Mouse (Mus musculus): ENCODE measurements around the gene Slc30a2. TPM values are rescaled to one million over a fixed set of nuclear protein-coding genes. Genes with fewer than 3 reads are reported as not detected.
"Not testable (repeated sequence)": the region's sequence is repeated elsewhere in the genome, so short reads cannot be mapped to it uniquely, and the experiment has no call there.

Gene Slc30a2
- polyA plus RNA-seq, 1 experiment from 2014 or later: 0.23 TPM

DNA sequence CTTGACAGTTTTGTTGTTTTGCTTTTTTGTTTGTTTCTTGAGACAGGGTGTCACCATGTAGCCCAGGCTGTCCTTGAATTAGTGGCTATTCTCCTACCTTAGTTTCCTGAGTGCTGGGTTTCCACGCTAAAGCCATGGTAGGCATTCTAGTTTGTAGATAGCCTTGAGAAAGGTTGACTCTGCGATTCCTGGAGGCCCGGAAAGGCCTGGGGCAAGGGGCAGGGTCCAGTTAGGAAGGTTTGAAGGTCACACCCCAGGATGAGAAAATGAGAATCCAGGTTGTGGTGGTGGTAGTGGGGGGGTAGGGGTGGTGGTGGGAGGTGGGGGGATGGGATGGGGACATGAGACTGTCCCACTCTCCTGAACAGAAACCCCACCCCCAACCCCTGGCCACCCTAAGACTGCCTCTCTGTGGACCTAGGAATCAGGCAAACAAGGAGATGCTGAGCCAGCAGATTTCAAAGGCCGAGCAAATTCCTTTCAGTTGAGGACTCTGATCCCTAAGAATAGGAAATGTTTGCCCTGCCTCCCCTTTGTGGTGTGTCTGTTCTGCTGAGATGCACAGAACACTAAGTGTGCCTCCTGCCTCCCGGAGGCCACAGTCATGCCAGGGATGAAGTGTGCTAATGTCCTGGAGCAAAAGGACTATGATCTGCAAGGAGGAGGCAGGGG is 16.0 kb upstream of the Slc30a2 start:
- no peaks in the 10 kb centered on the region for H3K4me1 ChIP-seq
- ATAC-seq (replicated peaks): no peak
- H3K4me2 ChIP-seq: no peak overlapping the region
- no peaks in the 10 kb centered on the region for H3K27me3 ChIP-seq (replicated peaks)
- H3K36me3 ChIP-seq (replicated peaks): no peaks in the 10 kb centered on the region
- no peak overlapping the region for H3K4me3 ChIP-seq
- no peaks in the 10 kb centered on the region for H3K9me3 ChIP-seq
- 71% methylated on average over 5 of the region's 5 CpGs for WGBS
- H3K27ac ChIP-seq: no peak overlapping the region
- no peak overlapping the region for H3K9ac ChIP-seq

DNA sequence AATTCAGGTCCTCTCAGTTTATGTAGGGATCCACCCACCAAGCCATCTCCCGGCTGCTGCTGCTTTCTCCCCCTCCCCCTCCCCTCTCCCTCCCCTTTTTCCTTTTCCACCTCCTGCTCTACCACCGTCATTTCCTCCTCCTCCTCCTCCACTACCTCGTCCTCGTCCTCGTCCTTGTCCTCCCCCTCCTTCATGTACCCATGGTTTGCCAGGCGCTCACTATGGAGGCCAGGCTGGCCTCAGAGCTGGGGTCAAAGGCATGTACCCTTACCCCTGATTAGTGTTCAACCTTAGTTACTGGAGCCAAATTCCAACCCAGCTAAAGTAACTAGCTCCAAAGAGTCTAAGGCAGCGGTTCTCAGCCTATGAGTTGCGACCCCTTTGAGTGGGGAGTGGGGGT is 14.8 kb upstream of the Slc30a2 start:
- no peaks in the 10 kb centered on the region for H3K4me1 ChIP-seq
- ATAC-seq (replicated peaks): no peak
- WGBS: 76% methylated on average over 8 of the region's 8 CpGs
- no peaks in the 10 kb centered on the region for H3K36me3 ChIP-seq (replicated peaks)
- no peaks in the 10 kb centered on the region for H3K9me3 ChIP-seq
- no peaks in the 10 kb centered on the region for H3K27me3 ChIP-seq (replicated peaks)
- H3K4me3 ChIP-seq: no peak overlapping the region
- no peak overlapping the region for H3K9ac ChIP-seq
- H3K4me2 ChIP-seq: no peak overlapping the region
- no peak overlapping the region for H3K27ac ChIP-seq

DNA sequence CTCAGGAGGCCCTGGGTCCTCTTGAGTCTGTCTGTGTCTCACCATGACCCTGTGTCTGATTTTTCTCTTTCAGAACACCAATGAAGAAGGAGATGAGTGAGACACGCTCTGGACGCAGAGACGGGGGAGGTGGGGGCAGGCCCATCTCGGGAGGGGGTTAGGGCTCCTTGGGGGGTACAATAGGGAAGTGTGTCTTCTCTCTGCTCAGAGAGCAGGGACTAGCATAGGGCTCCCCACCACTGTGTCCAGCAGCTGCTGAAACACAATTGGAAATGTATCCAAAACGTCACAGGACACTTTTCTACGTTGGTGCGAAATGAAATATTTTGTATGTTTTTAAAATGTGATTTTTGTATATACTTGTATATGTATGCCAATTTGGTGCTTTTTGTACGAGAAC is 14.1 kb upstream of the Slc30a2 start:
- no peak overlapping the region for H3K9ac ChIP-seq
- ATAC-seq (replicated peaks): no peak
- H3K4me2 ChIP-seq: no peak overlapping the region
- 80% methylated on average over 8 of the region's 8 CpGs for WGBS
- no peak overlapping the region for H3K4me3 ChIP-seq
- no peaks in the 10 kb centered on the region for H3K9me3 ChIP-seq
- no peak overlapping the region for H3K27ac ChIP-seq
- no peaks in the 10 kb centered on the region for H3K27me3 ChIP-seq (replicated peaks)
- no peaks in the 10 kb centered on the region for H3K4me1 ChIP-seq
- no peaks in the 10 kb centered on the region for H3K36me3 ChIP-seq (replicated peaks)

DNA sequence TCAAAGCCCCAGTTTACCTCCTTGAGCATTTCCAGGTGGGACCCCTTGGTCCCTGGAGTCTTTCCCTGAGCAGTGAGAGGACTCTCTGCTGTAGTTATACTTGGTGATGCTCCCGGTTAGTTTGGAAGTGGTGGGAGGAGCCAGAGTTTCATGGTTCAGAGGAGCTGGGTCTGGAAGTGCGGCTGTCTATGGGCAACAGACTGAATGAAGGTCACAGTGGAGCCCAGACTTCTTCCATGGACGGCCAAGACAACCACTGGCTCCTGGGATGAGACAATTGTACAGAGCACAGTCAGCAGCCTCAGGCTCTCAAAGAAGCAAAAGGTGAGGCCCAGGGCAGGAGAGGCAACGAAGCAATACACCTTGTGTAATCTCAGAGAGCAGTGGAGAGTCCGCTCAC is 12.7 kb upstream of the Slc30a2 start:
- H3K36me3 ChIP-seq (replicated peaks): no peaks in the 10 kb centered on the region
- H3K4me1 ChIP-seq: no peaks in the 10 kb centered on the region
- WGBS: 55% methylated on average over 5 of the region's 5 CpGs
- no peak overlapping the region for H3K9ac ChIP-seq
- H3K4me2 ChIP-seq: no peak overlapping the region
- no peak for ATAC-seq (replicated peaks)
- no peaks in the 10 kb centered on the region for H3K27me3 ChIP-seq (replicated peaks)
- no peak overlapping the region for H3K27ac ChIP-seq
- no peaks in the 10 kb centered on the region for H3K9me3 ChIP-seq
- no peak overlapping the region for H3K4me3 ChIP-seq

DNA sequence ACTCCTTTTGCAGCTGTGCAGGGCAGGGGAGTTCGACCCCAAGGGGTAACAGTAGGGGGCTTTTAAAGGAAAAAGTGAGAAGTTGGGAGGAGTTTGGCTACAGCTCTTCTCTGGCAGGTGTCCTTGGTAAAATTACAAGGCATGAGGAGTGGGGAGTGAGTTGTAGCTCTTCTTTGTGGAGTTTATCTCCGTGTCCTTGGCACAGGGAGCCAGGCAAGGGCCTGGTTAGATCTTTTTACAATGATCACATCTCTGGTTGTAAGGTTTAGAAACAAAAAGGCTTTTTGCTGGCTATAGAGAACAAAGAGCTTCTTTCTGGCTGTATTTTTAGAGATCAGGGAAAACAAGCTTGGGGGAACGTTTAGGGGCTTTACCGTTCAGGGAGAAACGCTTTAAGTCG is 1.8 kb upstream of the Slc30a2 start:
- not testable (repeated sequence) for ATAC-seq (replicated peaks); H3K36me3 ChIP-seq (replicated peaks); H3K9ac ChIP-seq; H3K4me1 ChIP-seq; H3K27ac ChIP-seq; H3K4me2 ChIP-seq; H3K4me3 ChIP-seq; H3K9me3 ChIP-seq
- H3K27me3 ChIP-seq (replicated peaks): peaks cover 41% of the 10 kb centered on the region
- 61% methylated on average over 6 of the region's 6 CpGs for WGBS

DNA sequence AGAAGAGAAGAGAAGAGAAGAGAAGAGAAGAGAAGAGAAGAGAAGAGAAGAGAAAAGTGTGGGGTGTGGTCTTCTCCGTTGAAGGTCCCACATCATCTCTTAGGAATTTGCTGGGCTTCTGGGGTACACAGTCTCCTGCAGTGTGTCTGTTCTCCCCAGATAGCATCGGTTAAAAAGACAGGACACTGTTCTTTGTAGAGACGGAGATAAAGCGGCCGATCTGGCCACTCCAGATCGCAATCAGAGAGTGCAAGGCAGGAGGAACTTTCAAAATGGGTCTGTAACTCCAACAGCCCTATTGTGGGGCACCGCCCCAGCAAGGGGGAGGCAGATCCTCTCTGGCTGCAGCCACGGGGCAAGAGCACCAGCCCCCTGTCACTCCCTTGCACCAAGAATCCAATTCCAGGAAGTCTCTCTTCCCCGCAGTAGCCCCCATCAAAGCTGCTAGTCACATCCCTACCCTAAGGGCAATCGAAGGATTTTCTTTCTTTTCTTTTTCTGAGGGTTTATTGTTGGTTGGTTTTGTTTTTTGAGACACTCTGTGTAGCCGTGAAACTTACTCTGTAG is 685 bp upstream of the Slc30a2 start:
- H3K4me1 ChIP-seq: peaks cover 8% of the 10 kb centered on the region
- 38% methylated on average over 11 of the region's 11 CpGs for WGBS
- no peak overlapping the region for H3K27ac ChIP-seq
- no peak for ATAC-seq (replicated peaks)
- H3K9me3 ChIP-seq: no peaks in the 10 kb centered on the region
- no peak overlapping the region for H3K4me2 ChIP-seq
- H3K4me3 ChIP-seq: no peak overlapping the region
- H3K9ac ChIP-seq: no peak overlapping the region
- peaks cover 45% of the 10 kb centered on the region for H3K27me3 ChIP-seq (replicated peaks)
- H3K36me3 ChIP-seq (replicated peaks): no peaks in the 10 kb centered on the region

DNA sequence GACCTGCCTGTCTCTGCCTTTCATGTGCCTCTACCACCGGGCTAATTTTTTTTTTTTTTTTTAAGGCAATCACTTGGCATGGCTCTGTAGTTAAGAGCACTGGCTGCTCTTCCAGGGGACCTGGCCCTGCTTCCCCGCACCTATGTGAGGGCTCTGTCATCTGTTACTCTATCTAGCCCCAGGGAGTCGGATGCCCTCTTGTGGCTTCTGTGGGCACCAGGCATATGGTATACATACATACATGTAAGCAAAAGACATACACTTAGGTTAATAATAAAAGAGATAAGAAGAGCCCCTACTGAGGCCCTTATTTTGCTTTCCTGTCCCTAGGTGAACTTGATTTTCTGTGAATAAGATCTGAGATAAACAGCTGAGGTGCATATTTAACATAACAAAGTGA is 1.6 kb downstream of the Slc30a2 start:
- Histone ChIP-seq H3K4me1 (peaks cover 8% of the 10 kb centered on the region), H3K36me3 (replicated peaks) (no peaks in the 10 kb centered on the region), H3K4me3 (no peak overlapping the region), H3K27ac (no peak overlapping the region), H3K9ac (no peak overlapping the region), H3K4me2 (no peak overlapping the region), H3K27me3 (replicated peaks) (peaks cover 45% of the 10 kb centered on the region), H3K9me3 (no peaks in the 10 kb centered on the region)
- no peak for ATAC-seq (replicated peaks)
- WGBS: 46% methylated on average over 3 of the region's 3 CpGs

DNA sequence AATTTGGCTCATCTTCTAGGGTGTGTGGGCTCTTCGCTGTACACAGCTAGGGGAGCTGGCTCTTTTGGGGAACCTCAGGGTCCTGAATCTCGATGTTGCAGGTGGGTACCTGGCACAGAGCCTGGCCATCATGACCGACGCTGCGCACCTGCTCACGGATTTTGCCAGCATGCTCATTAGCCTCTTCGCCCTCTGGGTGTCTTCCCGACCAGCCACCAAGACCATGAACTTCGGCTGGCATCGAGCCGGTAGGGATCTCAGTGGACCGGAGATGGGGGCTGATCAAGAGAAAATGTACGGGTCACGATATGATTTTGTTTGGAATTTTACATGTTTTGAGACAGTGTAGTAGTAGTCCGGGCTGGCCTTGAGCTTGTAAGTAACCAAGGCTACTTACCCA is 2.8 kb downstream of the Slc30a2 start:
- no peak overlapping the region for H3K9ac ChIP-seq
- no peak overlapping the region for H3K4me2 ChIP-seq
- H3K4me3 ChIP-seq: no peak overlapping the region
- peaks cover 42% of the 10 kb centered on the region for H3K27me3 ChIP-seq (replicated peaks)
- no peaks in the 10 kb centered on the region for H3K36me3 ChIP-seq (replicated peaks)
- no peak overlapping the region for H3K27ac ChIP-seq
- H3K9me3 ChIP-seq: no peaks in the 10 kb centered on the region
- no peak for ATAC-seq (replicated peaks)
- H3K4me1 ChIP-seq: peaks cover 8% of the 10 kb centered on the region
- 89% methylated on average over 15 of the region's 15 CpGs for WGBS

DNA sequence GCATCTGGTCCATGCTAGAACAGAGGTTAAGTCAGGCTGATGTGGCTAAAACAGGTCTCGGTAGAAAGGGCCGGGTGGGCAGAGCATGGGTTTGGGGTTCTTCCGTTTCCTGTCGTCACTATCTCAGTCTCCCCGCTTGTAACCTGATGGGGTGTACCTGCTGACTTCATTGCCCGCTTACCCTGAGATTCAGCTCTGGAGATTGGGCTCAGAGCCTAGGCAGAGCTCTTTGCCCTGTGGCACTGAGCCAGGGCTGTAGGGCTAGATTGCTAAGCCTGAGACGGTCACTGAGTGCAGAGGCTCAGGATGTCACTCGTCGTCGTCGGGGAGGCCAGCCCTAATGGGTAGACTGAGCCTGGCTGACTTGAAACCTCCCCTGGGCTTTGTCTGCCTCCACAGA is 5.1 kb downstream of the Slc30a2 start:
- Histone ChIP-seq H3K27me3 (replicated peaks) (peaks cover 25% of the 10 kb centered on the region), H3K4me2 (no peak overlapping the region), H3K4me3 (no peak overlapping the region), H3K36me3 (replicated peaks) (no peaks in the 10 kb centered on the region), H3K4me1 (peaks cover 4% of the 10 kb centered on the region), H3K9me3 (no peaks in the 10 kb centered on the region), H3K27ac (no peak overlapping the region), H3K9ac (no peak overlapping the region)
- ATAC-seq (replicated peaks): no peak
- 75% methylated on average over 11 of the region's 11 CpGs for WGBS

DNA sequence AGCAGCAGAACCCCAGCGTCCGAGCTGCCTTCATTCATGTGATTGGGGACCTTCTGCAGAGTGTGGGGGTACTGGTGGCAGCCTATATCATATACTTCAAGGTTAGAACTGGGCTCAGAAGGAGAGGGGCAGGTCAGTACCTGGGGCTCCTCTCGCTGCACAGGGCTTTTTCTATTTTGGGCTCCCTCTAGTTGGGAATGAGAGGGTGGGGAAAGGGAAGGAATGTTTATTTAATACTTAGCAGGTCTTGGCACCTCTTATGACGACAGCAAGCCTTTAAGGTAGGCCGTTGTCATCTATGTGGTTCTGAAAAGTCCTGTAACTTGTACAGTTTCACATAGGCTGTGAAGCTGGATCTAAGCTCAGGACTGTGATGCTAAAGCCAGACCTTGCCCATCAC is 5.6 kb downstream of the Slc30a2 start:
- Histone ChIP-seq H3K9me3 (no peaks in the 10 kb centered on the region), H3K27me3 (replicated peaks) (peaks cover 21% of the 10 kb centered on the region), H3K4me1 (no peaks in the 10 kb centered on the region), H3K27ac (no peak overlapping the region), H3K9ac (no peak overlapping the region), H3K36me3 (replicated peaks) (no peaks in the 10 kb centered on the region), H3K4me3 (no peak overlapping the region), H3K4me2 (no peak overlapping the region)
- no peak for ATAC-seq (replicated peaks)
- WGBS: 89% methylated on average over 5 of the region's 5 CpGs

DNA sequence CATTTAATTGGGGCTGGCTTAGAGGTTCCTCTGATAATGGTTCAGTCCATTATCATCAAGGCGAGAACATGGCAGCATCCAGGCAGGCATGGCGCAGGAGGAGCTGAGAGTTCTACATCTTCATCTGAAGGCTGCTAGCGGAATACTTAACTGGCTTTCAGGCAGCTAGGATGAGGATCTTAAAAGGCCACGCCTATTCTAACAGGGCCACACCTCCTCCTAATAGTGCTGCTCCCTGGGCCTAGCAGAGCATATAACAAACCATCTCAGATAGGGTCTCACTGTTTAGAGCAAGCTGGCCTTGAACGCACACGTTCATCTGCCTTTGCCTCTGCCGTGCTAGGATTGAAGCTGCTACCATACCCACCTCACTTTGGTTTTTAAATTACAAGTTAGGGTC is 6.8 kb downstream of the Slc30a2 start:
- Histone ChIP-seq H3K36me3 (replicated peaks) (no peaks in the 10 kb centered on the region), H3K4me1 (no peaks in the 10 kb centered on the region), H3K9me3 (no peaks in the 10 kb centered on the region), H3K27me3 (replicated peaks) (peaks cover 11% of the 10 kb centered on the region; the same call in 1 of the 2 replicates), H3K4me3 (no peak overlapping the region), H3K9ac (no peak overlapping the region), H3K27ac (no peak overlapping the region), H3K4me2 (no peak overlapping the region)
- ATAC-seq (replicated peaks): no peak
- WGBS: 87% methylated on average over 7 of the region's 7 CpGs

DNA sequence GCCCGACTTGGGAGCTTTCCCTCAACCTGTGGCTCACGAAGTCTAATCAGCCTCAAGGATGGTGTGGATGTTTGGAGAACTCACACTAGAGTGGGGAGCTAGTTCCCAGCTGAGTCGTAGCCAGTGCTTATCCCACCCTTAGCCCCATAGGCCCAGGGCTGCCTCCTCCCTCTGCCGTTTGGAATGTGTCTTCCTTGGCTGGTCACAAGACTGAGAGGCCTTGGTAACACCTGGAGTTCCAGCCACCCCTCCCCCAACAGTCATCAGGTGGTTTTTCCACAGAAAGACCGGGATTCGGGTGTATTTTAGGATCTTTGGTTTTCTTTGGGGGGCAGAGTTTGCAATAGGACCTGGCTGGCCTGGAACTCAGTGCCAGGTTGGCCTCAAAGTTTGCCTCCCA is 7.7 kb downstream of the Slc30a2 start:
- Histone ChIP-seq H3K9me3 (no peaks in the 10 kb centered on the region), H3K4me1 (no peaks in the 10 kb centered on the region), H3K27ac (no peak overlapping the region), H3K36me3 (replicated peaks) (no peaks in the 10 kb centered on the region), H3K4me3 (no peak overlapping the region), H3K27me3 (replicated peaks) (peaks cover 6% of the 10 kb centered on the region; the same call in 1 of the 2 replicates), H3K4me2 (no peak overlapping the region), H3K9ac (no peak overlapping the region)
- WGBS: 85% methylated on average over 6 of the region's 6 CpGs
- no peak for ATAC-seq (replicated peaks)

All from midbrain, embryonic 15.5 days (tissue).